Mouse (Mus musculus) mouse embryonic stem cell (cell line): Measurements from ENCODE around the gene Lpcat4.

Experiments
- in situ Hi-C, 2 experiments: fragments of 300-500 bp; cut with MboI; formaldehyde crosslinking; loops; 1 replicate in 1 of 2; 3 replicates in 1 of 2; pipeline ENCODE4 v1.14.3; 2019 to 2020; ENCODE audit warnings: low sequenced_read_pairs in 2 of 2, low pct_unique_long_range_greater_than_20kb in 1 of 2, mixed read lengths in 1 of 2; ENCODE audit not compliant: unreplicated experiment in 1 of 2

Gene Lpcat4

DNA sequence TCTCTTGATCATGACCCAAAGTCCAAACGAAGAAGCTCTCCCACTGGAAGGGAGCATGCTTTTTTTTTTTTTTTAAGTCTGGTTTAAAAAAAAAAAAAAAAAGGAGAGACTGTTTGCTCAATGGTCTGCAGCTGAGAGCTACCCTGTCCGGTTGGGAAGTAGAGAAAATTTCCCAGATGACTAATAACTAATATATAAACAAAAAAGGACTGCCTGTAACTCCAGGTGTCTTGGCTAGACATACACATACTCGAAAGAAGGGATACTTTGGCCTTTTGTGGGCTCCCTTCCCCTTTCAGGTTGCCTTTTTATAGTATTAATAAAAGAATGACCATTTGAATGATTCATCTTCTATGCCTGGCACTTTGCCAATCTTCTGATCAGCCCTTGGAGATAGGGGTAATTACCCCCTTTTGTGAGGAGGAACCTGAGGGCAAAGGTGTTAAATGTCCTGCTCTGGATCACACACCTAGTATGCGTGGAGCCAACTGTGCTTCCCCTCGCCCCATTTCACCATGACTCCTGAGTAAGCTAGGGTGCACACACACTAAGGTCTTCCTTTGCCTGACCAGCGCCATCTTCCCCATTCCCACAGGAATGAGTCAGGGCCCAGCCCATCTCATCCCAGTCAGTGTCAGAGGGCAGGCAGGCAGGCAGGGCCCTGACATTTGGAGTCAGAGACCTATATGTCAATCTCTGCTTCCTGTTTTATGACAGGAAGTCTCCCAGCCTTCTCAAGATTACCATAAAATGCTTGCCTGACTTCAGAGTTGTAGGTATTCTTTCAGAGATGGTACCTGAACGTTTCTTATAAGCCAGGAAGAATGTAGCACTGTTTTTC lies 15.6 kb downstream of the Lpcat4 start:
- in situ Hi-C loops: loop anchor here (25.0 kb wide), 1 partner anchor 232 kb away; the partner anchor contains the start of genes Aven (in 2 of the 2) and Chrm5 (in 2 of the 2)

DNA sequence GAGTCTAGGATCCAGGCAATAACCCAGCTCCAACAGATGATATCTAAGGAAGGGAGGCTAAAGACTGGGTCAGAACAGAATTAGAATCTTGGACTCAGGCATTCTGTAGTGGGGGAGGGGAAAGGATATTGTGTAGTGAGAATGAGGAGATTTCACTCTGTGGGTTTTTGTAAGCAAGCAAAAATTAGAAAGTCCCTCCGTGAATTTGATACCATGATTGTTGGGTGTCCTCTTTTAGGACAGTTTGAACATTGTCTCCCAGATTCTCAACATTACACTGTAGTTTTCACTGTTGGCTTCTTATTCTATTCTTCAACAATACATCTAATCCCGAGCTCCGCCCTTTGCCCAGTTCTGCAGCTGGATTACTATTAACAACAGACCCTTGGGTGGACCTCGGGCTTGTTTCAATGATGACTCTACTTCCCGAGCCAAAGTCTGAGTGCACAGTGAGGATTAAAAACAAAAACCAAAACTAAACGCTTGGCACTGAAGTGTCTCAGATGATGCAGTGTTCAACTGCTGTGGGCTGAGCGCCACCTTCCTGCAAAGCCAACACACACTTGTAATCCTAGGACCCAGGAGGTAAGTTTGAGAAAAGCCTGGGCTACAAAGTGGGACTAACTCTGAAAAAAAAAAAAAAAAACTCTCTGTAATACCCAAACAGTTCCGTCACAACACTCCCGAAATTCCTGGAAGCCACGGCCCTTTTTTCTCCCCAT lies 20.1 kb downstream of the Lpcat4 start, which contains the start of gene Nutm1:
Gene Nutm1, minus strand, starts transcription at position 51 of the 722 bp plus-strand sequence.
- in situ Hi-C loops: loop anchor here (25.0 kb wide), 1 partner anchor 228 kb away; the partner anchor contains the start of genes Aven (in 2 of the 2) and Chrm5 (in 2 of the 2)

DNA sequence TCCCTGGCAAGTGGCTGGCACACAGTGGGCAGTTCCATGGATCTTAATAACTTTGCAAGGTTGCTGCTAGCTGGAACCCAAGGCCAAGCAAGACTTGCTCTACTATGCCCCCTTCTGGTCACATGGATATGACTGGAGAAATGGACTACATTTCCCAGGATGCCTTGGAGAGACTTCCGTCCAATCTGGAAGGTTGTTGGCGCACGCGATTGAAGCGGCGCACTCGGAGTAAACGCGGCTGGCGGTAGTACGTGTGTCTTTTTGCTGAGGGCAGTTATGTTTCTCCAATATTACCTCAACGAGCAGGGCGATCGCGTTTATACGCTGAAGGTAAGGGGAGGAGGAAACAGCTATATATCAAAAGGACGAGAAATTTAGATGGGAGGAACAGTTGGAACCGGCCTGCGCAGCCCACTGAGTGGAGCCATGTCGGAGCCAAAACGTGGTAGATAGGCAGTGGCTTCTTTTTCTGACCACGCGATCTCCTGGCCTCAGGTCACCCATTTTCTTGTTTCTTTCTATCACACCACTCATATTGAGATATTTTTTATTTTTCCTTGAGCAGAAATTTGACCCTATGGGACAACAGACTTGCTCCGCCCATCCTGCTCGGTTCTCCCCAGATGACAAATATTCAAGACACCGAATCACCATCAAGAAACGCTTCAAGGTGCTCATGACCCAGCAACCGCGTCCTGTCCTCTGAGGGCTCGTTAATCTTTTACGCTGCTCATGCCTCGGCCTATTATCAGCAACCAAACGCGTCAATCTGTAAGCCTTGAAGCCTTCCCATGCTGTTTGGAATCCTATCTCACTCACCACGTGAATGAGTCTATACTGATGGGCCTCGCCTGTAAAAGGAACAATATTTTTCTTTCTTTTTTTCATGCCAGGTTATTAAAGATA lies 22.7 kb downstream of the Lpcat4 start, which contains the start of gene Nop10:
Gene Nop10, plus strand, starts transcription at position 179 of the 906 bp plus-strand sequence.
- in situ Hi-C loops: loop anchor here (25.0 kb wide), 1 partner anchor 225 kb away; the partner anchor contains the start of genes Aven (in 2 of the 2) and Chrm5 (in 2 of the 2)

DNA sequence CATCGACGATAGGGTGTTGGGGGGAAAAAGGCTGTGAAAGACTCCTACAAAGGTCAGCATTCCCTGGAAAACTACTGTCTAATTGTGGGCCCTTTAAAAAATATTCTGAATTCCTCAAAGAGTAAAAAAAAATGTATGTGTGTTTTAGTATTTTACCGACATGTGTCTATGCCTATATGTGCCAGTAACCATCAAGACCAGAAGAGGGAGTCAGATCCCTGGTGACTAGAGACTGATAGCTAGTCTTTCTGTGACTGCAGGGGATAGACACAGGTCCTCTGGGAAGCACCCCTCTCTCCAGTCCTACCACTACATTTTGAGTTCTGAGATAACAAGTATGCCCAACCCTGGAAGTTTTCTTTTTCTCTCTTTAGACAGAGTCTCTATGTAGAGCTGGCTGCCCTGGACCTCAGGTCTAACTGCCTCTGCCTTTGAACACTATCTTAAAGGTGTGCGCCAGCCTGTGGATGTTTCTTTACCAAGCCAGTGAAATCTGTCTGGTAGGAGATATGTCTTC lies 23.6 kb downstream of the Lpcat4 start:
- in situ Hi-C loops: loop anchor here (25.0 kb wide), 1 partner anchor 224 kb away; the partner anchor contains the start of genes Aven (in 2 of the 2) and Chrm5 (in 2 of the 2)

DNA sequence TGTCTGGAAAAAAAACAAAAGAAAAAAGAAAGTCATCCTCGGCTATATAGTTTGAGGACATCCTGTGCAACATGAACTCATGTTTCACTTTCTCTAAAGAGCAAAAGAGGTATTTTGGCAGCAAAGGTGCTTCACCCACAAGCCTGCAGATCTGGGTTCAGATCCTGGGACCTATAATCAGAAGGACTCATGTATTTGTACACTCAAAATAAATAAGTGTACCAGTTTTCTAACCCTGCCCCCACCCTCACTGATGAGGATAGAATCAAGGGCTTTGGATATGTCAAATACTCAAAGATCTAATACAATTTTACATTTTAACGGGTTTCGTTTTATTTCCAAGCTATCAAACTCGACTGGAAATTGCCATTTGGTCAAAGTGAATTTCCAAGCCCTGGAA lies 25.1 kb downstream of the Lpcat4 start:
- in situ Hi-C loops: loop anchor here (25.0 kb wide), 1 partner anchor 223 kb away; the partner anchor contains the start of genes Aven (in 2 of the 2) and Chrm5 (in 2 of the 2)

DNA sequence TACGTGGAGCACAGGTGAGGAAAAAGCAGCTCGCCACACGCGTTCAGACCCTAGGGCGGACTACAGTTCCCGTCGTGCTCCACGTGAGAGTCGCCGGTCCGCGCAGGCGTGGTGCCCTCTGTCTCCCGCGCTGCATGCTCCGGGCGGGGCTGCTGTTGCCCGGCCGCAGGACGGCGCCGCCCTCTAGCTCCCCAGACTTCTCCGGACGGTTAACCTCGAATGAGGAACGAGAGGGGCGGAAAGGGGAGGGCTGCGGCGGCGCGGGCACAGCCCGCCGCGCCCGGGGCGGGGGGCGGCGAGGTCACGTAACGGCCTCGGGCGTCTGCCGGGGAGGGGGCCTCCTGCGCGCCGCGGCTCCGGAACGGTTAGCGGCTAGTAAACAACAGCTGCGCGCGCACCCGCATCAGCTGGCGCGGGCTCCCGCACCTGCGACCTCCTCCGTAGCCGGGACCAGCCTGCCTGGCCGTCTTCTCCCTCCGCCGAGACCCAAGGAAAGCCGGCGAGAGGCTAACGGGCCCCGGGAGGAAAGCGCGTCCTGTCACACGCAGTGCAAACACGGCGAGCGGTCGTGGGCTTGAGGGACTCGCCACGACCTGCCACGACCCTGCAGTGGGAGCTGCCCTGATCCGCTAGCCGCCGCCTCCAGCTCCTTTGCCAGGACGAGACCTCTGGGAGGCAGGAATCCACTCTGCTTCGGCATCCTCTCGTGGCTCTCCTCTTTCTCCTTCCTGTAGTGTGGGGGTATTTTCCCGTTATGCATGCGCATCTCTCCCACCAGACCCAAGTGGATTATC lies 26.4 kb downstream of the Lpcat4 start, which contains the start of gene Slc12a6:
Gene Slc12a6, plus strand, starts transcription at position 378 of the 794 bp plus-strand sequence.
- in situ Hi-C loops: loop anchor here (25.0 kb wide), 1 partner anchor 222 kb away; the partner anchor contains the start of genes Aven (in 2 of the 2) and Chrm5 (in 2 of the 2)

DNA sequence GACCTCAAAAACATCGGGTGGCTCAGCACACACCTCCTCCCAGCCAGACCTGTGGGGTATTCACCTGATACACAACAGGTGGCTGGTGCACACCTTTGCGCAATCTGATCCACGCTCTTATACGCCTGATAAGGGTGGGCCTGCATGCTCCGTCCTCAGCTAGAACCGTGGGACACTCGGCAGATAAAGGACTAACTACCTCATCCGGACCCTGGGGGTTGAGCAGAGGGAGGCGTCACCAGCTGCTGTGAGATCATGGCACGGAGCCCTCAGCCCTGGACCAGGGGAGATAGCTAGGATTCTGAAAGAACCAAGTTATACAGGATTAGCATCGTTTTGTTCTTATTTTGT lies 26.9 kb downstream of the Lpcat4 start, which contains the start of gene Gm21985:
Gene Gm21985, plus strand, starts transcription at position 73 of the 351 bp plus-strand sequence.
- in situ Hi-C loops: loop anchor here (25.0 kb wide), 1 partner anchor 221 kb away; the partner anchor contains the start of genes Aven (in 2 of the 2) and Chrm5 (in 2 of the 2)

DNA sequence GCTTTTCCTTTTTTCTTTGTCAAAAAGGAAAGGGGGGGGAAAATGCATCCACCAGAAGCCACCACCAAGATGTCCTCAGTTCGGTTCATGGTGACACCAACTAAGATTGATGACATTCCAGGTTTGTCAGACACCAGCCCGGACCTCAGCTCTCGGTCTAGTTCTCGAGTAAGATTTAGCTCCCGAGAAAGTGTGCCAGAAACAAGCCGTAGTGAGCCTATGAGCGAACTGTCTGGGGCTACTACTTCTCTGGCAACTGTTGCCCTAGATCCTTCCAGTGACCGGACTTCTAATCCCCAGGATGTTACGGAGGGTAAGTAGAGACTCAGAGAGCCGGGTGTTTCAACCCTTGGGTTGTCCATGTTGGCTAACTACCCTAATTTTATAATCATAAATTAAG lies 27.5 kb downstream of the Lpcat4 start:
- in situ Hi-C loops: loop anchor here (25.0 kb wide), 1 partner anchor 221 kb away; the partner anchor contains the start of genes Aven (in 2 of the 2) and Chrm5 (in 2 of the 2)

DNA sequence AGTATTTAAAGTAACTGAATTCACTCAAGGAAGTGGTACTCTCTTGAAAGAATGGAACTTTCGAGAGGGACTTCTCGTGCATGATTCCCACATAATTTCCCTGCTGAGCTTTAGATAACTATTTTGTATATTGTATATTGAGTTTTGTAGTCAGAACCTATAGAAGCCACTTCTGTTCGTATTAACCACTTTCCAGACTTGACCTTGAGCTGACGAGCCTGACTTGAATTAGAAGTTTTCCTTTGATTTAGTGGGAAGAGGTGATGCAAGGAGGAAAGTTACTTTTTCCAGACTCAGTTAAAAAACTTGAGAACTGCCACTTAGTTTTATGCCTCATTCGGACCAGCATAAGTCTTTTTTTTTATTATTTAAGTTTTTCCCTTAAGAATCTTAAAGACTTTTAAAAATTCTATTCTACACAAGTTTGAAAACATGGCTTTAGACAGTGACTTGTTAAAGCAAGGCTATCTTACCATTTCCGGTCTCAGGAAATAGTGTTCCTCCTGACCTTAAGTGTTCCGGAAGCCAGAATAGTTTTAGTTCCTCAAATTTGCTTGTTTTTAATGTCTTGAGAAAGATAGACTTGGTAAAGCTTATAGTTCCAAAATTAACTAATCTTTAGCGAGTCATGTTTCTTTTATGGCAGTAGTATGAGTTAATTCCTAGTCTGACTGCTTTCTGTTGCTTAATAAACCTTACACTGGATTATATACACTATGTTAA lies 28.4 kb downstream of the Lpcat4 start:
- in situ Hi-C loops: loop anchor here (25.0 kb wide), 1 partner anchor 220 kb away; the partner anchor contains the start of genes Aven (in 2 of the 2) and Chrm5 (in 2 of the 2)

DNA sequence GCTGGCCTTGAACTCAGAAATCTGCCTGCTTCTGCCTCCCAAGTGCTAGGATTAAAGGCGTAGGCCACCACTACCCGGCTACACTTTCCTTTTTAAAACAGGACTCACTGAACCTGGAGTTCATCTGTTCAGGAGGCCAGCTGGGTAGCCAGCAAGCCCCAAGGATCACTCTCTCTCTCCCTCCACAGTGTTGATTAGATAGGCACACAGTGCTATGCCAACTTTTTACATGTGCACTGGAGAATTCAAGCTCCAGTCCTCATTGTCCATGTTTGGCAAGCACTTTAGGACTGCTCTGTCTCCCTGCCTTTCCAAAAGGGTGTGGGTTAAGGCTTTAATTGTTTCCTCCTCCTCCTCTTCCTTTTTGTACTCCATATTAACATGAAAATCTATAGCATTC lies 30.7 kb downstream of the Lpcat4 start:
- in situ Hi-C loops: loop anchor here (25.0 kb wide), 1 partner anchor 217 kb away; the partner anchor contains the start of genes Aven (in 2 of the 2) and Chrm5 (in 2 of the 2)

DNA sequence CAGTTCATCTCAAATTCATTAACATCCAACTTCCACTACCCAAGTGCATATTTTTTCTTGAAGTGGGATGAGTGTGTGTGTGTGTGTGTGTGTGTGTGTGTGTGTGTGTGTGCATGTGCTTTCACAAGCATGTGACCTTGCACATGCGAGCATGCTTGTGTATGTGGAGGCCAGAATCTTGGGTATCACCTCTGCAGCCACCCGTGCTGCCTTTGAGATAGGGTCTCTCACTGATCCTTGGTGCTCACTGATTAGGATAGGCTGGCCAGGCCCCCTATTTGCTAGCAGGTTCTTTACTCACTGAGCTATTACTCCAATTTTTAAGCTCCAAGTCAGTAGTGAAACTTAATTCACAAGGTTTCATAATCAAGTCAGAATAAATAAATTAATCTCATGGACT lies 33.6 kb downstream of the Lpcat4 start:
- in situ Hi-C loops: loop anchor here (25.0 kb wide), 1 partner anchor 214 kb away; the partner anchor contains the start of genes Aven (in 2 of the 2) and Chrm5 (in 2 of the 2)

DNA sequence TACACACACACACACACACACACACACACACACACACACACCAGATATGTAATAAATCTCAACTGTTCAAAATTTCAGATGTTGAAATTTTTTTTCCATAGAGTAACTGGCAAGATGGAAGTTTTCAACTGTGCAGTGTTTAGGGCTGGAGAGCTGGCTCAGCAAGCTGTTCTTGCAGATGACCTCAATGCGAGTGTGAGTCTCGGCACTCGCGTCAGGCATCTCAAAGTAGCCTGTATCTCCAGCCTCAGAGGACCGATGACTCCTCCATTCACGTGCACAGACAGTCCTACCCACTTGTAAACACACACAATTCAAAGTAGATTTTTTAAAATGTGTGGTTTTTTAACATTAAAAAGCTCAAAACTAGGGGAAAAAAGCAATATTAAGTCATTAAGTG lies 34.2 kb downstream of the Lpcat4 start:
- in situ Hi-C loops: loop anchor here (25.0 kb wide), 1 partner anchor 214 kb away; the partner anchor contains the start of genes Aven (in 2 of the 2) and Chrm5 (in 2 of the 2)

DNA sequence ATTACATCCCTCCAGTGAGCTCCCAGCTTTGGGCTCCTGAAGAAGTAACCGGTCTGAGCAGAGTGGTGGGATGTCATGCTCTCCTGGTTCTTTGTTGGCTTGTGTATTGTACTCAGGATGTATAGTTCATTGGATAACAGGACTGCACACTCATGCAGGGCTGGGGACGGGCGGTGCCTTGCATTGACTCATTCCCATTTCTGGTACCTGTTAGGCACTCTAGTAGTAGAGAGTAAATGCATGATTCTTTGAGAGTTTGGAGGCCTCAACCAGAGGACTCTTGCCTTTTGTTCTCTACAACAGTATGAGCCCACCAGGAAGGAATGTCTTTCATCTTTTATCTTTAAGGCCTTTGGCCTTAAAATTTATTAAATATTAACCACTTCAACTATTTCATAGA lies 37.6 kb downstream of the Lpcat4 start:
- in situ Hi-C loops: no loop called here

DNA sequence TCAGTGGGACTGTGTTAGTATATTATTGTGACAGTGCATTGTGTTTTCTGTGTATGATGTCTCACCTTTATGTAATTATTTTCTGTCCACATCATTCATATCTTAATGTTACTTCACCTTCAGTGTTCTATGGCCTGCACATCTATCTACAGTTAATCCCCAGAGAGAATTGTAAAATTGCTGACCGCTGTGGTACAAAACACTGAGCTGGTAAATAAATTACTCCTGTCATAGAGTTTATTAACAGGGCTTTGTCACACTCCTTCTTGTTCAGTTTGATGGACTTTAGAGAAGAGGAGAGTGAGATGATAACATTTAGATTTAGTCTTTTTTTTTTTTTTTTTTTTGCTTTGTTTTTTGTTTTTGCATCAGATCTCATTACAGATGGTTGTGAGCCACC lies 43.6 kb downstream of the Lpcat4 start:
- in situ Hi-C loops: no loop called here

DNA sequence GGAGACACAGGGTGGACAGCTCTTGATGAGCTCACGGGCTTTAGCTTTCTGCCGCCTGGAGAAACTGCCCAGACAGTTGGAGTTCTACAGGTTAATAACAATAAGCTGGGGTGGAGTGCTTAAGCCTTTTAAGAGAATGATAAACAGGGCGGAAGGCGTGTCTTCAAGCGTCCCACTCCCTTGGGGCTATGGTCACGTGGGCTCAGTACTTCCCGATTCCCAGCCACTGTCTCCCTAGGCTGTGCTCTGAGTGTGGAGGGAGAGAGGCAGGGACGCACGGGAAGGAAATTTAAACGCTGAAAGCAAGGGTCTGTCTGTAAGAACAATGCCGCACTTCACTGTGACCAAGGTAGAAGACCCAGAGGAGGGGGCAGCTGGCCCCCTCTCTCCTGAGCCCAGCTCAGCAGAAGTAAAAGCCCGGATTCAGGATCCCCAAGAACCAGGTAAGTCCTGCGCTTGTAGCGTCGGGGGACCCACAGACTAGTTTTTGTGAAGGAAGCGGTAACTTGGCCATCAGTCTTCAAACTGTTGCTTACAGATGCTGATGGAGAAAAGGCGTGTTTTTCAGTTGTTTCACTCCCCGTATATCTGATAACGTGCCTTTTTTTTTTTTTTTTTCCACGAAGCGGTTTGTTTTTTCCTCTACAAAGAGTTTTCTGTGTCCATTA lies 45.2 kb downstream of the Lpcat4 start:
- in situ Hi-C loops: no loop called here
